Mouse (Mus musculus) ES-E14 (cell line): ENCODE data around the gene Iqcn.

Experiments used
- CHD2 ChIP-seq: IDR thresholded peaks from 2 replicates; pipeline ENCODE4 v1.6.1; 2014; ENCODE audit warnings: mild to moderate bottlenecking, low read depth, low read length, inconsistent platforms
- HCFC1 ChIP-seq: IDR thresholded peaks from 2 replicates; pipeline ENCODE4 v1.6.1; 2012; ENCODE audit warnings: low read length, inconsistent platforms, borderline replicate concordance; ENCODE audit not compliant: insufficient read depth
- MAFK ChIP-seq: IDR thresholded peaks from 2 replicates; pipeline ENCODE4 v1.6.1; 2014; ENCODE audit warnings: mild to moderate bottlenecking, low read depth, low read length, inconsistent platforms; ENCODE audit not compliant: insufficient read depth
- ZC3H11A ChIP-seq: IDR thresholded peaks from 2 replicates; pipeline ENCODE4 v1.6.1; 2012; ENCODE audit warnings: low read depth, mild to moderate bottlenecking, inconsistent platforms, low read length, borderline replicate concordance
- ZNF384 ChIP-seq: IDR thresholded peaks from 2 replicates; pipeline ENCODE4 v1.6.1; 2012; ENCODE audit warnings: low read depth, low read length, inconsistent platforms

GRCm38 (mm10) chr8:70753151-70753550 lies 49.9 kb downstream of the Iqcn start:
- TF ChIP-seq HCFC1: no peak
- no peak for TF ChIP-seq ZNF384
- TF ChIP-seq CHD2: no peak
- no peak for TF ChIP-seq ZC3H11A
- TF ChIP-seq MAFK: no peak
